Mouse (Mus musculus) liver, postnatal 0 days (tissue): ENCODE measurements around the gene Nme1.

Experiments
- CTCF ChIP-seq: sonication (generic); IDR thresholded peaks from 2 replicates; pipeline ENCODE4 v1.5.1; 2016; ENCODE audit warnings: antibody characterized with exemption, low read depth
- EP300 ChIP-seq: IDR thresholded peaks from 2 replicates; pipeline ENCODE4 v1.6.1; 2016; ENCODE audit warnings: antibody characterized with exemption, low read depth, mild to moderate bottlenecking

- TF ChIP-seq CTCF (no peak), EP300 (no peak)
Observed at GRCm38 (mm10) chr11:93956159-93956558, 12.2 kb downstream of the Nme1 start, which contains the start of gene Nme2.
